Mouse (Mus musculus) MEL (cell line): ENCODE data around the gene Gjd2.

ENCODE experiments used
- CHD2 ChIP-seq: IDR thresholded peaks from 2 replicates; pipeline ENCODE4 v1.6.1; 2011; ENCODE audit warnings: low read length, improper control_type of control experiment
- ELF1 ChIP-seq: IDR thresholded peaks from 2 replicates; pipeline ENCODE4 v1.6.1; 2014; ENCODE audit warnings: low read depth, mild to moderate bottlenecking, inconsistent platforms, low read length, improper control_type of control experiment, moderate library complexity
- EP300 ChIP-seq, 2 experiments: IDR thresholded peaks; 2 replicates each; pipeline ENCODE4 v1.6.1; 2011; ENCODE audit warnings: improper control_type of control experiment in 2 of 2, low read length in 2 of 2, low read depth in 1 of 2, mild to moderate bottlenecking in 1 of 2
- GABPA ChIP-seq: IDR thresholded peaks from 2 replicates; pipeline ENCODE4 v1.6.1; 2012; ENCODE audit warnings: low read depth, mild to moderate bottlenecking, inconsistent platforms, low read length, improper control_type of control experiment, moderate library complexity
- HCFC1 ChIP-seq: IDR thresholded peaks from 2 replicates; pipeline ENCODE4 v1.6.1; 2012; ENCODE audit warnings: low read depth, mild to moderate bottlenecking, inconsistent platforms, low read length, improper control_type of control experiment, moderate library complexity
- RCOR1 ChIP-seq: IDR thresholded peaks from 2 replicates; pipeline ENCODE4 v1.6.1; 2012; ENCODE audit warnings: low read depth, mild to moderate bottlenecking, inconsistent platforms, low read length, improper control_type of control experiment
- SMC3 ChIP-seq: IDR thresholded peaks from 2 replicates; pipeline ENCODE4 v1.6.1; 2011; ENCODE audit warnings: low read depth, low read length, improper control_type of control experiment
- TBP ChIP-seq: IDR thresholded peaks from 2 replicates; pipeline ENCODE4 v1.8.0; 2011; ENCODE audit warnings: low read depth, low read length, improper control_type of control experiment
- USF2 ChIP-seq, 2 experiments: IDR thresholded peaks; 2 replicates each; pipeline ENCODE4 v1.6.1; 2011 to 2012; ENCODE audit warnings: improper control_type of control experiment in 2 of 2, low read length in 2 of 2, borderline replicate concordance in 1 of 2, inconsistent platforms in 1 of 2, low read depth in 1 of 2, mild to moderate bottlenecking in 1 of 2; ENCODE audit not compliant: insufficient read depth in 1 of 2

DNA sequence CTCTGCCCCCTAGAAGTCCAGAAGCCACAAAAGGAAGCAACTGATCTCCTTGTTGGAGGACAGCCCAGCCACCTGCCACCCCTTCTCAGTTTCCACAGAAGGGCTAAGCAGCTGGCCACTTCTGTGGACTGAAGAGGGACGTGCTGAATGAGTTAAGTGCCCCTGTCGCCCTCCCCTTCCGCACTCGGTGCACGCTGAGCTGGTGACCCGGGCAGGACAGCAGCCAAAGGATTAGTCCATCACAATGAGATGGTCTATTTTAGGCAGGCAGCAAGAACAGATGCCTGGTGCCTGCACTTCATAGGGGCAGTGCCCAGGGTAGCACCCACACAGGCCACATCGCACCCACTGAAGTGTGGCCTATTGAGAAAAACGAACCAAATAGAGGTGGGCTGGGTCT lies 32.8 kb downstream of the Gjd2 start:
- TF ChIP-seq TBP (no peak), EP300 (IDR thresholded peaks at IDR 0.05; ENCODE audit: low read depth in 1 of 2, low read length in 2 of 2) (no peak), SMC3 (no peak), ELF1 (no peak), USF2 (IDR thresholded peaks at IDR 0.05; ENCODE audit: borderline replicate concordance in 1 of 2, insufficient read depth in 1 of 2, low read depth in 1 of 2, low read length in 2 of 2) (no peak), RCOR1 (no peak), GABPA (no peak), CHD2 (no peak), HCFC1 (no peak)
